Mouse (Mus musculus): ENCODE data around the gene Cdadc1. TPM values are rescaled to one million over a fixed set of nuclear protein-coding genes. Genes with fewer than 3 reads are reported as not detected.
A peak's percentile ranks its signal among the peaks of the same experiment; 100 is the strongest.
"Not testable (repeated sequence)": the region's sequence is repeated elsewhere in the genome, so short reads cannot be mapped to it uniquely, and the experiment has no call there.

Cdadc1 gene
- polyA plus RNA-seq, 1 experiment from 2014 or later = 36.0 TPM

DNA sequence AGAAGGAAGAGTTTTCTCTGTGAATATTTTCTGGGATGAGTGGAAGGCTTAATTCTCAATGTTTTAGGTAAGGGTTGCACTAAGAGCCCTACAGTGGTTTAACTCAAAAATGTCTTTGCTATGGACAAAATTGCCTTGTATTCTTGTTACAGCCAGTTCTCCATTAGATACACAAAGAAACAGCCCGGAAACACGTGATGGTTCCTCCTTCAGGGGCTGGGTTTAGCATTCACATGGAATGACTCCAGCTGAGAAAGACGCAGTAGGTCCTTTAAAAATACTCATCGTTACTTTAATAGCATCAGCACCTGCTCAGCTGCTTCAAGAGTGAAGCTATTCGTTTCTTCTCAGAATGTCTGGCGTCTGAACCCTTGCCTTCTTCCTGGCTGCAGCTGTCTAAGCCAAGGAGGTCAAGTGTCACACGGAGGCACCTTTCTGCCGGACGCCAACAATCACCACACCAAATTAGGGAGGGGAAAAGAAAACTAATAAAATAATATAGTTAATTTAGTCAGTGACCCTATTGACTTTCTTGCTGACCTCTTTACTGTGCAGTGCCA is 26.6 kb upstream of the Cdadc1 start:
- Histone ChIP-seq H3K9me3 (replicated peaks; ENCODE audit: control insufficient read depth, low read length) (no peaks in the 10 kb centered on the region), H3K4me3 (ENCODE audit: low read length) (peak overlapping the region; percentile 66; the same call in 1 of the 2 replicates), H3K4me1 (ENCODE audit: control insufficient read depth, insufficient read depth, low read length) (peaks cover 11% of the 10 kb centered on the region), H3K9ac (ENCODE audit: low read length) (no peak overlapping the region), H3K27ac (ENCODE audit: low read length) (no peak overlapping the region), H3K27me3 (ENCODE audit: control insufficient read depth, insufficient read depth, low read length) (peaks cover 17% of the 10 kb centered on the region), H3K4me2 (ENCODE audit: low read depth, low read length) (peak overlapping the region; percentile 87; the same call in 1 of the 2 replicates), H3K36me3 (ENCODE audit: control insufficient read depth, insufficient read depth) (no peaks in the 10 kb centered on the region)
- no peak for ATAC-seq (replicated peaks; ENCODE audit: extremely low read depth, insufficient read depth, low FRiP score)
- 49% methylated on average over 9 of the region's 9 CpGs for WGBS

DNA sequence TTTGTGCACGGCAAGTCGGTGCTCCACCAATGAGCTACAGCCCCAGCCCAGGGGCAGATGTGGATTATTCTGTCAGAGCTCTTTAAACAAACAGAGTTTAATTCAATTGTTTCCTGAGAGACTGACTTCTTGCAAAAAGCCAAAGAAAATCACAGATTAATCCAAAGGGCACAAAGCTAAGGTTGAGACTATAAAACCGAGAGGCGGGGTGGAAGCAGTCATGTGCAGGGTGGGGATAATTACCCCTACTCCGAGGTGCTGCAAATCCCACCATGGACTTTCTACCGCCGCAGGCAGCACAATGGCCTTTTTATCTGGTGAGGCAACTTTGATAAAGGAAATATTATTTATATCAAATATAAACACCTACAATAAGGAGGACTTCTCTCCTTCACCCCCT is 19.0 kb upstream of the Cdadc1 start:
- H3K4me1 ChIP-seq (ENCODE audit: control insufficient read depth, insufficient read depth, low read length) = no peaks in the 10 kb centered on the region
- no peaks in the 10 kb centered on the region for H3K27me3 ChIP-seq (ENCODE audit: control insufficient read depth, insufficient read depth, low read length)
- H3K36me3 ChIP-seq (ENCODE audit: control insufficient read depth, insufficient read depth) = no peaks in the 10 kb centered on the region
- WGBS = 79% methylated on average over 7 of the region's 7 CpGs
- H3K9me3 ChIP-seq (replicated peaks; ENCODE audit: control insufficient read depth, low read length) = 0 out of 2 replicates have a peak, but pooled peaks cover 2% of the 10 kb centered on the region
- no peak overlapping the region for H3K4me3 ChIP-seq (ENCODE audit: low read length)
- ATAC-seq (replicated peaks; ENCODE audit: extremely low read depth, insufficient read depth, low FRiP score) = no peak
- no peak overlapping the region for H3K9ac ChIP-seq (ENCODE audit: low read length)
- no peak overlapping the region for H3K27ac ChIP-seq (ENCODE audit: low read length)
- H3K4me2 ChIP-seq (ENCODE audit: low read depth, low read length) = no peak overlapping the region

- not testable (repeated sequence) for ATAC-seq (replicated peaks; ENCODE audit: extremely low read depth, insufficient read depth, low FRiP score); H3K27me3 ChIP-seq (ENCODE audit: control insufficient read depth, insufficient read depth, low read length); H3K4me3 ChIP-seq (ENCODE audit: low read length); H3K9ac ChIP-seq (ENCODE audit: low read length); H3K4me1 ChIP-seq (ENCODE audit: control insufficient read depth, insufficient read depth, low read length); H3K36me3 ChIP-seq (ENCODE audit: control insufficient read depth, insufficient read depth); H3K27ac ChIP-seq (ENCODE audit: low read length); H3K4me2 ChIP-seq (ENCODE audit: low read depth, low read length); H3K9me3 ChIP-seq (replicated peaks; ENCODE audit: control insufficient read depth, low read length)
- WGBS = 72% methylated on average over 3 of the region's 3 CpGs
These were observed 16.4 kb upstream of the Cdadc1 start for GRCm38 (mm10) chr14:59614149-59614548.

GRCm38 (mm10) chr14:59612920-59613625 is 15.3 kb upstream of the Cdadc1 start:
- Histone ChIP-seq H3K36me3 (ENCODE audit: control insufficient read depth, insufficient read depth) (no peaks in the 10 kb centered on the region), H3K4me3 (ENCODE audit: low read length) (no peak overlapping the region), H3K27me3 (ENCODE audit: control insufficient read depth, insufficient read depth, low read length) (no peaks in the 10 kb centered on the region), H3K4me1 (ENCODE audit: control insufficient read depth, insufficient read depth, low read length) (no peaks in the 10 kb centered on the region), H3K4me2 (ENCODE audit: low read depth, low read length) (no peak overlapping the region), H3K9me3 (replicated peaks; ENCODE audit: control insufficient read depth, low read length) (0 out of 2 replicates have a peak, but pooled peaks cover 2% of the 10 kb centered on the region), H3K27ac (ENCODE audit: low read length) (no peak overlapping the region), H3K9ac (ENCODE audit: low read length) (no peak overlapping the region)
- no peak for ATAC-seq (replicated peaks; ENCODE audit: extremely low read depth, insufficient read depth, low FRiP score)
- 56% methylated on average over 14 of the region's 14 CpGs for WGBS

DNA sequence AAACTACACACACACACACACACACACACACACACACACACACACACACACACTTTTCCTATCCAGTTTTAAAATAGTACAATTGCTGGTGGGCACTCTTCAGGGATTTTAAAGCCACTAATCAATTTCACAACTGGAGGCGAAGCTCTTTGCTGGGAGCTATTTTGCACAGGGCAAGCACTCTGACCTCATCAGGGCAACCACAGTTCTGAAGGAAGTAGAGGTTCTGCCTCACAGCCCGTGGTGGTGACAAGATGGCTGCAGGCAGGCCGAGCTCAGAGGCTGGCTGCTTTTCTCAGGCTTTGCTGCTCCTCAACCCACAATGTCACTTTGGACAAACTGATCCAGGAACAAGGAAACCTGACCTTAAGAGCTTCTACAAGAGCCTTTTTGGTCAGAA is 9.3 kb upstream of the Cdadc1 start:
- no peak overlapping the region for H3K9ac ChIP-seq (ENCODE audit: low read length)
- H3K4me1 ChIP-seq (ENCODE audit: control insufficient read depth, insufficient read depth, low read length) = no peaks in the 10 kb centered on the region
- WGBS = 42% methylated on average over 3 of the region's 3 CpGs
- ATAC-seq (replicated peaks; ENCODE audit: extremely low read depth, insufficient read depth, low FRiP score) = no peak
- no peak overlapping the region for H3K4me2 ChIP-seq (ENCODE audit: low read depth, low read length)
- no peaks in the 10 kb centered on the region for H3K36me3 ChIP-seq (ENCODE audit: control insufficient read depth, insufficient read depth)
- no peak overlapping the region for H3K4me3 ChIP-seq (ENCODE audit: low read length)
- H3K27ac ChIP-seq (ENCODE audit: low read length) = no peak overlapping the region
- H3K27me3 ChIP-seq (ENCODE audit: control insufficient read depth, insufficient read depth, low read length) = no peaks in the 10 kb centered on the region
- 0 out of 2 replicates have a peak, but pooled peaks cover under 1% of the 10 kb centered on the region for H3K9me3 ChIP-seq (replicated peaks; ENCODE audit: control insufficient read depth, low read length)

DNA sequence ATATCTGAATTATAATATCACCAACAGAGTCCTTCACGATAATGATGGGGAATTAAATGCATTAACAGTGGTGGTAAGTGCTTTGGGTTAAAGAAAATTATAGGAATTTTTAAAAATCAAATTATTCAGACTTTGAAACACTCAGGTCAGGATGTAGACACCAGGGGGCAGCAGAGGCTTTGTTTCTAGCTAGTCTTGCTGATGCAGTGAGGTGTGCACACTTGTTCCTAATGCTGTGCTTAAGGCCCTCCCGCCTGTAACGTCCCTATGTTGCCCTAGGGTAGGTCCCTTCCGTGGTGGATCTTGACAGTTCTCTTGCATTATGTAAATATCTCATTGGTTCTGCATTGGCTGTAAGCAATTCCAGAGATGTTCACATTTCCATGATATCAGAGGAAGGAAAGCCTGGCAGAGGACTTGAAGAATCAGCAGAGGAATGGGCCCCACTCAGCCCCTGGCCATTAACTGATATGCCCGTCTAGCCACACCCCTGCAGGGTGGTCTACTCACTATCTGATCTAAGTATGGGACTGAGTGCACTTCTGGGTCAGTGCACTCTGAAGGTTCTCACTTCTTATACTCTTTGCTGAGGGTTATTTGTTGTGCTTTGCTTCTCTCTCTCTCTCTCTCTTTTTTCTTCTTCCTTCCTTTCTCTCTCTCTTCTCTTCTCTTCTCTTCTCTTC is 8.1 kb upstream of the Cdadc1 start:
- no peaks in the 10 kb centered on the region for H3K27me3 ChIP-seq (ENCODE audit: control insufficient read depth, insufficient read depth, low read length)
- ATAC-seq (replicated peaks; ENCODE audit: extremely low read depth, insufficient read depth, low FRiP score) = no peak
- 17% methylated on average over 5 of the region's 5 CpGs for WGBS
- H3K27ac ChIP-seq (ENCODE audit: low read length) = no peak overlapping the region
- no peaks in the 10 kb centered on the region for H3K36me3 ChIP-seq (ENCODE audit: control insufficient read depth, insufficient read depth)
- no peaks in the 10 kb centered on the region for H3K9me3 ChIP-seq (replicated peaks; ENCODE audit: control insufficient read depth, low read length)
- H3K9ac ChIP-seq (ENCODE audit: low read length) = no peak overlapping the region
- H3K4me2 ChIP-seq (ENCODE audit: low read depth, low read length) = no peak overlapping the region
- H3K4me3 ChIP-seq (ENCODE audit: low read length) = no peak overlapping the region
- no peaks in the 10 kb centered on the region for H3K4me1 ChIP-seq (ENCODE audit: control insufficient read depth, insufficient read depth, low read length)

- Histone ChIP-seq H3K27ac (ENCODE audit: low read length) (no peak overlapping the region), H3K9me3 (replicated peaks; ENCODE audit: control insufficient read depth, low read length) (no peaks in the 10 kb centered on the region), H3K4me2 (ENCODE audit: low read depth, low read length) (no peak overlapping the region), H3K27me3 (ENCODE audit: control insufficient read depth, insufficient read depth, low read length) (no peaks in the 10 kb centered on the region), H3K4me1 (ENCODE audit: control insufficient read depth, insufficient read depth, low read length) (no peaks in the 10 kb centered on the region), H3K36me3 (ENCODE audit: control insufficient read depth, insufficient read depth) (no peaks in the 10 kb centered on the region), H3K9ac (ENCODE audit: low read length) (no peak overlapping the region), H3K4me3 (ENCODE audit: low read length) (no peak overlapping the region)
- no peak for ATAC-seq (replicated peaks; ENCODE audit: extremely low read depth, insufficient read depth, low FRiP score)
- WGBS = 58% methylated on average over 5 of the region's 5 CpGs
These were observed 6.4 kb upstream of the Cdadc1 start for GRCm38 (mm10) chr14:59604002-59604645.

DNA sequence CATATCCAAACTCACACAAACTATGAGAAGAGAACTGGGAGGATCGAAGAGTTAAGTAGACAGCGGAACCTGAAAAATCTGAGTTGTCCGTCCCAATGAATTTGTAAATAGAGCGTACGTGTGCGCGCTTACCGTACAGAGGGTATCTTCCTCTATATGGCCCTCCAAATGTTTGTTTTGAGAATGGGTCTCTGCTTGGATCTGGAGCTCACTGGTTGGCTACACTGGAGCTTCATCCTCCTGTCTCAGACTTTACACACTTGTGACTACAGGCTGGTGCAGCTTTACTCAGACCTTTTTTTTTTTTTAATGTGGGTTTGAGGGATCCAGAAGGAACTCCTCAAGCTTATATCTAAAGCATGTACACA is 485 bp upstream of the Cdadc1 start:
- Histone ChIP-seq H3K36me3 (ENCODE audit: control insufficient read depth, insufficient read depth) (no peaks in the 10 kb centered on the region; the same call in 1 of the 2 replicates), H3K4me3 (ENCODE audit: low read length) (peak overlapping the region; percentile 74), H3K9ac (ENCODE audit: low read length) (peak overlapping the region; percentile 88), H3K9me3 (replicated peaks; ENCODE audit: control insufficient read depth, low read length) (no peaks in the 10 kb centered on the region), H3K27me3 (ENCODE audit: control insufficient read depth, insufficient read depth, low read length) (no peaks in the 10 kb centered on the region), H3K27ac (ENCODE audit: low read length) (peak overlapping the region; percentile 55), H3K4me1 (ENCODE audit: control insufficient read depth, insufficient read depth, low read length) (peaks cover 6% of the 10 kb centered on the region), H3K4me2 (ENCODE audit: low read depth, low read length) (peak overlapping the region; percentile 74)
- ATAC-seq (replicated peaks; ENCODE audit: extremely low read depth, insufficient read depth, low FRiP score) = peak; percentile 11; the same call in 1 of the 2 replicates
- under 1% methylated on average over 8 of the region's 8 CpGs for whole genome bisulfite sequencing

DNA sequence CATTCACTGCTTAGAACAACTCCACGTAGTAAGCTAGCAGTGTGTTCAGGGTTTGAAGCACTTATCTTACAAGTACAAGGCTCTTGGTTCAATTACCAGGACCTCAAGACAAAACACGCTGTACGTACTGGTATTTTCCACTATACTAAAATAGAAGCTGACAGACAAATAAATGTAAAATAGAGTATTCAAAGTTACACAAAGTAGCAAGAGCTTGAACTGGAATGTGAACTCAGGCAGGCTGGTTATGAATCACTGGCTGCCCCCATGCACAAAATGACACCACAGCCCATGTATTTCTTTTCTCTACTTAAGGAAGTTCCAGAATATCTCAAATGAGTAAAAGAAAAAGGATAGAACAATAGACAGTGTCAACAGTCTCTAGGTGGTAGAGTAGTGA is 2.8 kb downstream of the Cdadc1 start:
- no peak for ATAC-seq (replicated peaks; ENCODE audit: extremely low read depth, insufficient read depth, low FRiP score)
- no peak overlapping the region for H3K9ac ChIP-seq (ENCODE audit: low read length)
- no peak overlapping the region for H3K4me3 ChIP-seq (ENCODE audit: low read length)
- H3K4me1 ChIP-seq (ENCODE audit: control insufficient read depth, insufficient read depth, low read length) = peaks cover 6% of the 10 kb centered on the region
- WGBS = 80% methylated on average over 3 of the region's 3 CpGs
- H3K27me3 ChIP-seq (ENCODE audit: control insufficient read depth, insufficient read depth, low read length) = no peaks in the 10 kb centered on the region
- H3K27ac ChIP-seq (ENCODE audit: low read length) = no peak overlapping the region
- H3K36me3 ChIP-seq (ENCODE audit: control insufficient read depth, insufficient read depth) = peaks cover 2% of the 10 kb centered on the region; the same call in 1 of the 2 replicates
- H3K4me2 ChIP-seq (ENCODE audit: low read depth, low read length) = no peak overlapping the region
- no peaks in the 10 kb centered on the region for H3K9me3 ChIP-seq (replicated peaks; ENCODE audit: control insufficient read depth, low read length)
